Mouse (Mus musculus) heart, adult 2 months (tissue): ENCODE results near the gene Faim.

Source experiments
- CTCF ChIP-seq: fragments of 200-600 bp; IDR thresholded peaks from 2 replicates; pipeline ENCODE4 v1.8.1; 2022; ENCODE audit warnings: antibody characterized with exemption, mild to moderate bottlenecking, moderate library complexity
- EP300 ChIP-seq: fragments of 200-500 bp; IDR thresholded peaks from 2 replicates; pipeline ENCODE4 v1.6.1; 2011; ENCODE audit warnings: low read depth, low read length, control low read depth; ENCODE audit not compliant: insufficient read depth
- POLR2A ChIP-seq: fragments of 200-500 bp; IDR thresholded peaks from 2 replicates; pipeline ENCODE4 v1.6.1; 2011; ENCODE audit warnings: mild to moderate bottlenecking, low read depth, low read length, control low read depth; ENCODE audit not compliant: insufficient read depth

DNA sequence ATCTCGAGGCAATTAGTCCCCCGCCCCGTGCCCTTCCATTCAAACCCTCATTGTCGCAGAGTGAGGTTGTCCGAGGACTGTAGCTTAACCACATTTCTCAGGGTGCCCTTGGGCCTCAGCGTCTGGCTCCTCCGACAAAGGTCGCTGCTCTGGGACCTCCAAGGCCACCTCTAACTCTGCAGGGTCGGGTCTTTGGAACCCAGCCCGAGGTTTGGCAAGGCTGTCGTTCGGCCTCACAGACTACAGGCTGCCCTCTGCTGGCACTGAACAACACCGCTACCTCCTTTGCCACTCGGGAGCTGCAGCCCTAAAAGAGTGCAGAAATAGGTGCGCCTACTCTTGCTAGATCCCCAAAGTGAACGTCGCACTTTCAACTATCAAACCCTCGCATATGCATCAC, 21.1 kb upstream of the Faim start:
- peak; percentile 54 for TF ChIP-seq CTCF
- no peak for TF ChIP-seq POLR2A
- no peak for TF ChIP-seq EP300
